ENCODE assay signal across 8 mouse cellular contexts in genomic region chr8:120399212-120399934, GRCm38 (mm10).
DNase-seq lines count a peak whose midpoint lies in the region; ATAC-seq and TF ChIP-seq lines count a peak whose summit lies in the region.
"Had no signal": no experiment of that assay in that cellular context is flagged by ENCODE, and none has a peak within 500 bp of the region (broad histone marks: within the 10 kb centered on the region; RNA-seq: fewer than 3 reads in every experiment).

No protein-coding gene starts in this region.

- no peaks in the 10 kb centered on the region for H3K9me3 ChIP-seq in ES-E14 (ENCODE audit: control insufficient read depth, insufficient read depth, low read depth, low read length)
- H3K9me3 ChIP-seq in embryonic facial prominence, embryonic 10.5 days, result 0 out of 2 replicates have a peak, but pooled peaks cover 2% of the 10 kb centered on the region
- H3K9me3 ChIP-seq in hindbrain, embryonic 16.5 days (ENCODE audit: control insufficient read depth, low read length), result peaks cover 2% of the 10 kb centered on the region; the same call in 1 of the 2 replicates
- H3K9me3 ChIP-seq in stomach, embryonic 14.5 days (ENCODE audit: control insufficient read depth, low read depth, low read length), result no peaks in the 10 kb centered on the region

- peak overlapping the region; percentile 32 to 33; a peak in 3 of 4 replicates for H3K4me3 ChIP-seq in ES-E14 (ENCODE audit: insufficient read depth in 1 of 2, low read depth in 1 of 2, low read length in 2 of 2, poor library complexity in 1 of 2, severe bottlenecking in 1 of 2)
- H3K4me3 ChIP-seq in embryonic facial prominence, embryonic 10.5 days, result no peak overlapping the region
- H3K4me3 ChIP-seq in hindbrain, embryonic 16.5 days (ENCODE audit: low read length), result peak overlapping the region; percentile 14; the same call in 1 of the 2 replicates
- no peak overlapping the region for H3K4me3 ChIP-seq in stomach, embryonic 14.5 days (ENCODE audit: low read depth, low read length)

- H3K27ac ChIP-seq in ES-E14 (ENCODE audit: insufficient read depth, low read depth, low read length, poor library complexity, severe bottlenecking), result no peak overlapping the region
- H3K27ac ChIP-seq in embryonic facial prominence, embryonic 10.5 days (replicated peaks), result 0 out of 2 replicates have a peak overlapping the region, but pooled peaks have one; percentile 3
- H3K27ac ChIP-seq in hindbrain, embryonic 16.5 days (ENCODE audit: low read depth, low read length), result peak overlapping the region; percentile 40
- no peak overlapping the region for H3K27ac ChIP-seq in stomach, embryonic 14.5 days (ENCODE audit: low read length)

- in situ Hi-C loops in ES-E14 (cut with MboI; ENCODE audit: low sequenced_read_pairs in 2 of 2, unreplicated experiment in 2 of 2), result no loop called here

- peaks cover 39% of the 10 kb centered on the region for H3K27me3 ChIP-seq in embryonic facial prominence, embryonic 10.5 days (replicated peaks; ENCODE audit: low read depth, poor library complexity, severe bottlenecking)
- H3K27me3 ChIP-seq in hindbrain, embryonic 16.5 days (replicated peaks; ENCODE audit: control insufficient read depth, insufficient read depth, low read length), result no peaks in the 10 kb centered on the region
- no peaks in the 10 kb centered on the region for H3K27me3 ChIP-seq in stomach, embryonic 14.5 days (ENCODE audit: control insufficient read depth, insufficient read depth, low read length)

- H3K9ac ChIP-seq in ES-E14 (ENCODE audit: insufficient read depth, low read depth, low read length, poor library complexity, severe bottlenecking), result no peak overlapping the region
- peak overlapping the region; percentile 25; the same call in 1 of the 2 replicates for H3K9ac ChIP-seq in hindbrain, embryonic 16.5 days (ENCODE audit: low read depth, low read length)
- no peak overlapping the region for H3K9ac ChIP-seq in stomach, embryonic 14.5 days (replicated peaks; ENCODE audit: low read depth, low read length)

- ATAC-seq in hindbrain, embryonic 16.5 days, result peak; percentile 24; the same call in 1 of the 2 replicates
- ATAC-seq in stomach, embryonic 14.5 days (ENCODE audit: insufficient number of reproducible peaks, insufficient read depth, low FRiP score, low read depth), result 0 out of 2 replicates have a peak, but pooled peaks have one; percentile 39
- no peak for ATAC-seq in megakaryocyte-erythroid progenitor cell, adult 5-6 weeks (replicated peaks; ENCODE audit: low FRiP score, low TSS enrichment, poor library complexity, severe bottlenecking)

- peaks cover 0 to 5% of the 10 kb centered on the region in 2 experiments; a peak in 1 of 4 replicates for H3K4me1 ChIP-seq in ES-E14 (ENCODE audit: control insufficient read depth in 2 of 2, insufficient read depth in 2 of 2, low read length in 2 of 2, poor library complexity in 1 of 2)
- H3K4me1 ChIP-seq in embryonic facial prominence, embryonic 10.5 days, result peaks cover 62% of the 10 kb centered on the region
- H3K4me1 ChIP-seq in hindbrain, embryonic 16.5 days (ENCODE audit: control insufficient read depth, insufficient read depth, low read depth, low read length), result peaks cover 29% of the 10 kb centered on the region
- H3K4me1 ChIP-seq in stomach, embryonic 14.5 days (ENCODE audit: control insufficient read depth, insufficient read depth, low read length), result 0 out of 2 replicates have a peak, but pooled peaks cover 9% of the 10 kb centered on the region

- no peaks in the 10 kb centered on the region for H3K36me3 ChIP-seq in ES-E14 (ENCODE audit: control insufficient read depth, insufficient read depth, low read length, poor library complexity, severe bottlenecking)
- no peaks in the 10 kb centered on the region for H3K36me3 ChIP-seq in embryonic facial prominence, embryonic 10.5 days (replicated peaks)
- no peaks in the 10 kb centered on the region for H3K36me3 ChIP-seq in hindbrain, embryonic 16.5 days (ENCODE audit: control insufficient read depth, insufficient read depth, low read length)
- H3K36me3 ChIP-seq in stomach, embryonic 14.5 days (ENCODE audit: control insufficient read depth, insufficient read depth, low read length), result no peaks in the 10 kb centered on the region

- DNase-seq in ES-E14 (ENCODE audit: low read depth, low spot score), result no peak
- no peak for DNase-seq in embryonic facial prominence, embryonic 10.5 days (ENCODE audit: low spot score)
- DNase-seq in gastrocnemius, postnatal 10 days, result no peak
- DNase-seq in kidney, postnatal 14 days, result no peak
- DNase-seq: kidney, adult 2 months had no signal

- peak overlapping the region; percentile 53 for H3K4me2 ChIP-seq in hindbrain, embryonic 16.5 days (ENCODE audit: low read length)
- peak overlapping the region; percentile 26; the same call in 1 of the 2 replicates for H3K4me2 ChIP-seq in stomach, embryonic 14.5 days (replicated peaks; ENCODE audit: low read depth, low read length)

- 72% methylated on average over 33 of the region's 33 CpGs for WGBS in embryonic facial prominence, embryonic 10.5 days
- WGBS in hindbrain, embryonic 16.5 days, result 25% methylated on average over 33 of the region's 33 CpGs
- 35% methylated on average over 33 of the region's 33 CpGs for WGBS in stomach, embryonic 14.5 days

TF ChIP-seq in ES-E14, 5 proteins besides CTCF, POLR2A, EP300 and RAD21:
- TF ChIP-seq CHD2 (IDR thresholded peaks at IDR 0.05; ENCODE audit: low read depth, low read length), result no peak
- TF ChIP-seq ZC3H11A (IDR thresholded peaks at IDR 0.05; ENCODE audit: borderline replicate concordance, low read depth, low read length), result no peak
- no peak for TF ChIP-seq ZNF384 (IDR thresholded peaks at IDR 0.05; ENCODE audit: low read depth, low read length)
- TF ChIP-seq HCFC1 (IDR thresholded peaks at IDR 0.05; ENCODE audit: borderline replicate concordance, insufficient read depth, low read length), result no peak
- no peak for TF ChIP-seq MAFK (IDR thresholded peaks at IDR 0.05; ENCODE audit: insufficient read depth, low read depth, low read length)

Comparison
In these comparisons a context has a peak if more than half of its experiments do, and no peak if none do; other contexts are left out.
1. H3K27ac ChIP-seq: peak in embryonic facial prominence, embryonic 10.5 days (single experiment) and hindbrain, embryonic 16.5 days (single experiment); none in ES-E14 (single experiment) and stomach, embryonic 14.5 days (single experiment).
2. H3K4me3 ChIP-seq: peak in ES-E14 (2 of 2) and hindbrain, embryonic 16.5 days (single experiment); none in embryonic facial prominence, embryonic 10.5 days (single experiment) and stomach, embryonic 14.5 days (single experiment).